Mouse (Mus musculus): Measurements from ENCODE around the gene Npff. TPM values are rescaled to one million over a fixed set of nuclear protein-coding genes. Genes with fewer than 3 reads are reported as not detected.

Npff gene
- polyA plus RNA-seq, 1 experiment: 0.94 TPM

- no peak overlapping the region for H3ac ChIP-seq (ENCODE audit: control insufficient read depth, insufficient read length, low read depth)
- H3K36me3 ChIP-seq (ENCODE audit: control insufficient read depth, insufficient read depth): peaks cover 48% of the 10 kb centered on the region
- TF ChIP-seq MYOD1 (IDR thresholded peaks at IDR 0.05; ENCODE audit: control insufficient read depth, insufficient read length, low read depth): no peak
- H3K79me2 ChIP-seq (ENCODE audit: control insufficient read depth, insufficient read depth): peaks cover 10% of the 10 kb centered on the region
- no peaks in the 10 kb centered on the region for H3K79me3 ChIP-seq (ENCODE audit: low read depth)
- H3K4me3 ChIP-seq (ENCODE audit: insufficient read depth, poor library complexity, severe bottlenecking): no peak overlapping the region
- no peaks in the 10 kb centered on the region for H3K27me3 ChIP-seq (ENCODE audit: control insufficient read depth, insufficient read depth, insufficient read length)
Measured at GRCm38 (mm10) chr15:102506464-102506830, 18.3 kb downstream of the Npff start.

- H3K79me3 ChIP-seq (ENCODE audit: low read depth): no peaks in the 10 kb centered on the region
- no peak overlapping the region for H3K4me3 ChIP-seq (ENCODE audit: insufficient read depth, poor library complexity, severe bottlenecking)
- H3K79me2 ChIP-seq (ENCODE audit: control insufficient read depth, insufficient read depth): peaks cover 6% of the 10 kb centered on the region
- TF ChIP-seq CEBPB (IDR thresholded peaks at IDR 0.05; ENCODE audit: low read depth): no peak
- TF ChIP-seq CTCF (IDR thresholded peaks at IDR 0.05; ENCODE audit: control insufficient read depth, insufficient read depth, insufficient read length): no peak
- TF ChIP-seq MAX (IDR thresholded peaks at IDR 0.05): no peak
- TF ChIP-seq MYOG (IDR thresholded peaks at IDR 0.05; ENCODE audit: control insufficient read depth, extremely low read depth, insufficient read length): no peak
- TF ChIP-seq USF1 (IDR thresholded peaks at IDR 0.05; ENCODE audit: low read depth): no peak
- no peak for TF ChIP-seq FOSL1 (IDR thresholded peaks at IDR 0.05; ENCODE audit: insufficient read depth, low read length, poor library complexity, severe bottlenecking)
- TF ChIP-seq MYOD1 (IDR thresholded peaks at IDR 0.05; ENCODE audit: control insufficient read depth, insufficient read length, low read depth): no peak
- peaks cover 54% of the 10 kb centered on the region for H3K36me3 ChIP-seq (ENCODE audit: control insufficient read depth, insufficient read depth)
- no peak overlapping the region for H3ac ChIP-seq (ENCODE audit: control insufficient read depth, insufficient read length, low read depth)
- H3K27me3 ChIP-seq (ENCODE audit: control insufficient read depth, insufficient read depth, insufficient read length): no peaks in the 10 kb centered on the region
Measured at GRCm38 (mm10) chr15:102505770-102506463, 18.8 kb downstream of the Npff start.

- no peak overlapping the region for H3ac ChIP-seq (ENCODE audit: control insufficient read depth, insufficient read length, low read depth)
- TF ChIP-seq MYOD1 (IDR thresholded peaks at IDR 0.05; ENCODE audit: control insufficient read depth, insufficient read length, low read depth): no peak
- TF ChIP-seq CTCF (IDR thresholded peaks at IDR 0.05; ENCODE audit: control insufficient read depth, insufficient read depth, insufficient read length): no peak
- no peak for TF ChIP-seq USF1 (IDR thresholded peaks at IDR 0.05; ENCODE audit: low read depth)
- TF ChIP-seq FOSL1 (IDR thresholded peaks at IDR 0.05; ENCODE audit: insufficient read depth, low read length, poor library complexity, severe bottlenecking): no peak
- TF ChIP-seq MAX (IDR thresholded peaks at IDR 0.05): no peak
- no peak for TF ChIP-seq CEBPB (IDR thresholded peaks at IDR 0.05; ENCODE audit: low read depth)
- TF ChIP-seq MYOG (IDR thresholded peaks at IDR 0.05; ENCODE audit: control insufficient read depth, extremely low read depth, insufficient read length): no peak
- H3K79me2 ChIP-seq (ENCODE audit: control insufficient read depth, insufficient read depth): peaks cover 5% of the 10 kb centered on the region
- H3K4me3 ChIP-seq (ENCODE audit: insufficient read depth, poor library complexity, severe bottlenecking): no peak overlapping the region
- H3K36me3 ChIP-seq (ENCODE audit: control insufficient read depth, insufficient read depth): peaks cover 61% of the 10 kb centered on the region
- no peaks in the 10 kb centered on the region for H3K79me3 ChIP-seq (ENCODE audit: low read depth)
- H3K27me3 ChIP-seq (ENCODE audit: control insufficient read depth, insufficient read depth, insufficient read length): no peaks in the 10 kb centered on the region
Measured at GRCm38 (mm10) chr15:102505073-102505769, 19.5 kb downstream of the Npff start.

GRCm38 (mm10) chr15:102503924-102504782 lies 20.6 kb downstream of the Npff start:
- Histone ChIP-seq H3ac (ENCODE audit: control insufficient read depth, insufficient read length, low read depth) (no peak overlapping the region), H3K79me3 (ENCODE audit: low read depth) (no peaks in the 10 kb centered on the region), H3K27me3 (ENCODE audit: control insufficient read depth, insufficient read depth, insufficient read length) (no peaks in the 10 kb centered on the region), H3K4me3 (ENCODE audit: insufficient read depth, poor library complexity, severe bottlenecking) (no peak overlapping the region), H3K79me2 (ENCODE audit: control insufficient read depth, insufficient read depth) (no peaks in the 10 kb centered on the region), H3K36me3 (ENCODE audit: control insufficient read depth, insufficient read depth) (peaks cover 71% of the 10 kb centered on the region)
- TF ChIP-seq CTCF (IDR thresholded peaks at IDR 0.05; ENCODE audit: control insufficient read depth, insufficient read depth, insufficient read length): no peak
- TF ChIP-seq MAX (IDR thresholded peaks at IDR 0.05): no peak
- TF ChIP-seq CEBPB (IDR thresholded peaks at IDR 0.05; ENCODE audit: low read depth): no peak
- no peak for TF ChIP-seq USF1 (IDR thresholded peaks at IDR 0.05; ENCODE audit: low read depth)
- no peak for TF ChIP-seq MYOG (IDR thresholded peaks at IDR 0.05; ENCODE audit: control insufficient read depth, extremely low read depth, insufficient read length)
- TF ChIP-seq FOSL1 (IDR thresholded peaks at IDR 0.05; ENCODE audit: insufficient read depth, low read length, poor library complexity, severe bottlenecking): no peak
- no peak for TF ChIP-seq MYOD1 (IDR thresholded peaks at IDR 0.05; ENCODE audit: control insufficient read depth, insufficient read length, low read depth)

GRCm38 (mm10) chr15:102503447-102503846 lies 21.3 kb downstream of the Npff start, which contains the start of gene Gm10337:
Gm10337 (plus strand) TSS chr15:102503722.
- Histone ChIP-seq H3K27me3 (ENCODE audit: control insufficient read depth, insufficient read depth, insufficient read length) (no peaks in the 10 kb centered on the region), H3ac (ENCODE audit: control insufficient read depth, insufficient read length, low read depth) (no peak within 1 kb of the TSS), H3K79me2 (ENCODE audit: control insufficient read depth, insufficient read depth) (no peaks in the 10 kb centered on the region), H3K79me3 (ENCODE audit: low read depth) (no peaks in the 10 kb centered on the region), H3K4me3 (ENCODE audit: insufficient read depth, poor library complexity, severe bottlenecking) (no peak within 1 kb of the TSS), H3K36me3 (ENCODE audit: control insufficient read depth, insufficient read depth) (peaks cover 78% of the 10 kb centered on the region)
- TF ChIP-seq USF1 (IDR thresholded peaks at IDR 0.05; ENCODE audit: low read depth) (no peak), CTCF (IDR thresholded peaks at IDR 0.05; ENCODE audit: control insufficient read depth, insufficient read depth, insufficient read length) (no peak), FOSL1 (IDR thresholded peaks at IDR 0.05; ENCODE audit: insufficient read depth, low read length, poor library complexity, severe bottlenecking) (no peak), MYOG (IDR thresholded peaks at IDR 0.05; ENCODE audit: control insufficient read depth, extremely low read depth, insufficient read length) (no peak), MAX (IDR thresholded peaks at IDR 0.05) (no peak), CEBPB (IDR thresholded peaks at IDR 0.05; ENCODE audit: low read depth) (no peak), MYOD1 (IDR thresholded peaks at IDR 0.05; ENCODE audit: control insufficient read depth, insufficient read length, low read depth) (no peak)

Measured in C2C12 (cell line).